Mouse (Mus musculus) neural tube, embryonic 10.5 days (tissue): ENCODE results near the gene Atp5d.

Experiments used
- DNase-seq: peaks from one replicate; pipeline ENCODE4 v3.0.0-alpha.2; 2017; ENCODE audit warnings: low spot score; ENCODE audit errors: extremely low spot score

The Atp5d gene

GRCm38 (mm10) chr10:80138553-80139438 lies at the start of gene Atp5d:
Gene Atp5d (plus strand): TSS chr10:80138632.
- DNase-seq, result peak; percentile 61

- no peak for DNase-seq
Measured at GRCm38 (mm10) chr10:80089146-80089545, 49.3 kb upstream of the Atp5d start.

- no peak for DNase-seq
Measured at GRCm38 (mm10) chr10:80091527-80091926, 46.9 kb upstream of the Atp5d start.

GRCm38 (mm10) chr10:80092690-80093089 lies 45.7 kb upstream of the Atp5d start:
- DNase-seq, result no peak

- DNase-seq, result no peak
Measured at GRCm38 (mm10) chr10:80094085-80094484, 44.3 kb upstream of the Atp5d start.

- DNase-seq, result no peak
Measured at GRCm38 (mm10) chr10:80094684-80095083, 43.7 kb upstream of the Atp5d start.

- no peak for DNase-seq
Measured at GRCm38 (mm10) chr10:80095547-80095946, 42.9 kb upstream of the Atp5d start.

GRCm38 (mm10) chr10:80097275-80097674 lies 41.2 kb upstream of the Atp5d start:
- no peak for DNase-seq

- DNase-seq, result no peak
Measured at GRCm38 (mm10) chr10:80098630-80099029, 39.8 kb upstream of the Atp5d start.

- DNase-seq, result no peak
Measured at GRCm38 (mm10) chr10:80100982-80101381, 37.5 kb upstream of the Atp5d start.

- peak; percentile 90 for DNase-seq
Measured at GRCm38 (mm10) chr10:80102216-80102915, 36.1 kb upstream of the Atp5d start.

GRCm38 (mm10) chr10:80103032-80103431 lies 35.4 kb upstream of the Atp5d start:
- DNase-seq, result no peak

- DNase-seq, result no peak
Measured at GRCm38 (mm10) chr10:80104181-80104580, 34.3 kb upstream of the Atp5d start.

GRCm38 (mm10) chr10:80105460-80105859 lies 33.0 kb upstream of the Atp5d start, which contains the start of gene Sbno2:
Gene Sbno2 (minus strand): TSS chr10:80105571.
- DNase-seq, result no peak

GRCm38 (mm10) chr10:80105926-80106325 lies 32.5 kb upstream of the Atp5d start:
- no peak for DNase-seq

GRCm38 (mm10) chr10:80107678-80108077 lies 30.8 kb upstream of the Atp5d start:
- DNase-seq, result no peak

- DNase-seq, result peak; percentile 93
Measured at GRCm38 (mm10) chr10:80114341-80115284, 23.8 kb upstream of the Atp5d start.

GRCm38 (mm10) chr10:80115290-80115943 lies 23.0 kb upstream of the Atp5d start, which contains the start of gene Stk11:
Gene Stk11 (plus strand): TSS chr10:80115803.
- peak; percentile 93 for DNase-seq

GRCm38 (mm10) chr10:80115944-80116335 lies 22.5 kb upstream of the Atp5d start:
- DNase-seq, result no peak

- peak; percentile 44 for DNase-seq
Measured at GRCm38 (mm10) chr10:80116563-80116926, 21.9 kb upstream of the Atp5d start.
